Mouse (Mus musculus) embryonic facial prominence, embryonic 13.5 days (tissue): ENCODE data around the gene Nup155. TPM values are rescaled to one million over a fixed set of nuclear protein-coding genes. Genes with fewer than 3 reads are reported as not detected.

Experiments
- ATAC-seq: fragments of 200-750 bp; cut with Nextera tagmentation; 2 replicates; pipeline ENCODE4 v1.8.0; 2017; ENCODE audit warnings: low read depth; ENCODE audit not compliant: insufficient number of reproducible peaks, insufficient read depth, low FRiP score, low TSS enrichment
- H3K27ac ChIP-seq: fragments of 300-500 bp; sonication (generic); 2 replicates; pipeline ENCODE4 v1.5.1; 2015; ENCODE audit warnings: moderate library complexity, mild to moderate bottlenecking, inconsistent platforms
- H3K27me3 ChIP-seq: fragments of 300-500 bp; sonication (generic); 2 replicates; pipeline ENCODE4 v1.6.1; 2015; ENCODE audit warnings: mild to moderate bottlenecking, inconsistent platforms
- H3K36me3 ChIP-seq: fragments of 300-500 bp; sonication (generic); 2 replicates; pipeline ENCODE4 v1.6.1; 2015; ENCODE audit warnings: mild to moderate bottlenecking, inconsistent platforms
- H3K4me1 ChIP-seq: fragments of 300-500 bp; sonication (generic); 2 replicates; pipeline ENCODE4 v1.6.1; 2015; ENCODE audit warnings: inconsistent platforms
- H3K4me2 ChIP-seq: fragments of 300-500 bp; sonication (generic); 2 replicates; pipeline ENCODE4 v1.6.1; 2015; ENCODE audit warnings: moderate library complexity, mild to moderate bottlenecking, inconsistent platforms
- H3K4me3 ChIP-seq: fragments of 300-500 bp; sonication (generic); 2 replicates; pipeline ENCODE4 v1.5.1; 2015; ENCODE audit warnings: mild to moderate bottlenecking, inconsistent platforms
- H3K9ac ChIP-seq: fragments of 300-500 bp; sonication (generic); 2 replicates; pipeline ENCODE4 v1.6.1; 2015; ENCODE audit warnings: mild to moderate bottlenecking, inconsistent platforms
- H3K9me3 ChIP-seq: fragments of 300-500 bp; sonication (generic); 2 replicates; pipeline ENCODE4 v1.6.1; 2016; ENCODE audit warnings: inconsistent platforms
- WGBS: fragments of 180-500 bp; shearing (Covaris S2); methylation state at CpG from one replicate; pipeline ENCODE4 v1.1.7; 2015; ENCODE audit warnings: mixed read lengths; 5-methylcytosine and 5-hydroxymethylcytosine counted together
- polyA plus RNA-seq: library from polyadenylated mRNA; unstranded; fragments of >200 nt; fragmentation: Nextera tagmentation; extraction: Ambion mirVana; gene quantifications from 2 replicates; pipeline ENCODE4 v1.2.1, GENCODE M21; 2015

Gene Nup155
- polyA plus RNA-seq, 1 experiment from 2014 or later, result 15.9 TPM

GRCm38 (mm10) chr15:8208362-8208761 lies 99.3 kb downstream of the Nup155 start:
- Histone ChIP-seq H3K36me3 (peaks cover 73% of the 10 kb centered on the region), H3K4me1 (no peaks in the 10 kb centered on the region), H3K27me3 (no peaks in the 10 kb centered on the region), H3K4me3 (no peak overlapping the region), H3K27ac (no peak overlapping the region), H3K9me3 (no peaks in the 10 kb centered on the region), H3K4me2 (no peak overlapping the region), H3K9ac (no peak overlapping the region)
- no peak for ATAC-seq
- WGBS, result 89% methylated on average over 6 of the region's 6 CpGs

Other genes with a start within 250 kb of the Nup155 start
- 64.6 and 65.9 TPM in 2 replicates for gene Wdr70, start 10.1 kb upstream of the Nup155 start, polyA plus RNA-seq
- 15.4 and 16.0 TPM in 2 replicates for gene Cplane1, start 59.8 kb downstream of the Nup155 start, polyA plus RNA-seq